Mouse (Mus musculus) lung, adult 2 months (tissue): Measurements from ENCODE around the gene Rhox4g.
"Not testable (repeated sequence)": the region's sequence is repeated elsewhere in the genome, so short reads cannot be mapped to it uniquely, and the experiment has no call there.

Experiments
- CTCF ChIP-seq: fragments of 200-500 bp; IDR thresholded peaks from 2 replicates; pipeline ENCODE4 v1.5.1; 2011; ENCODE audit warnings: mild to moderate bottlenecking, low read length, control low read depth; ENCODE audit not compliant: insufficient read depth
- POLR2A ChIP-seq: fragments of 200-500 bp; IDR thresholded peaks from 2 replicates; pipeline ENCODE4 v1.6.1; 2011; ENCODE audit warnings: low read depth, mild to moderate bottlenecking, control low read depth, low read length, borderline replicate concordance; ENCODE audit errors: extremely low read depth

- TF ChIP-seq CTCF, POLR2A: not testable (repeated sequence)
Measured at GRCm38 (mm10) chrX:37643370-37643769, 7.8 kb downstream of the Rhox4g start, which contains the start of gene Rhox2g.
